Mouse (Mus musculus) kidney, postnatal 0 days (tissue): ENCODE measurements around the gene Gm21974. TPM values are rescaled to one million over a fixed set of nuclear protein-coding genes. Genes with fewer than 3 reads are reported as not detected.
A peak's percentile ranks its signal among the peaks of the same experiment; 100 is the strongest.
"Not testable (repeated sequence)": the region's sequence is repeated elsewhere in the genome, so short reads cannot be mapped to it uniquely, and the experiment has no call there.

Experiments
- ATAC-seq: fragments of 200-750 bp; cut with Nextera tagmentation; replicated peaks from 2 replicates; pipeline ENCODE4 v1.8.0; 2017; ENCODE audit warnings: low read depth, moderate number of reproducible peaks, moderate TSS enrichment, moderate library complexity; ENCODE audit not compliant: low FRiP score
- DNase-seq: peaks from one replicate; pipeline ENCODE4 v3.0.0-alpha.2; 2016; ENCODE audit warnings: low spot score
- H3K27ac ChIP-seq: fragments of 300-500 bp; sonication (generic); 2 replicates; pipeline ENCODE4 v1.5.1; 2014; ENCODE audit warnings: mild to moderate bottlenecking
- H3K27me3 ChIP-seq: fragments of 300-500 bp; sonication (generic); 2 replicates; pipeline ENCODE4 v1.6.1; 2014; ENCODE audit warnings: low read length, mixed read lengths; ENCODE audit not compliant: insufficient read depth
- H3K36me3 ChIP-seq: fragments of 300-500 bp; sonication (generic); 2 replicates; pipeline ENCODE4 v1.6.1; 2014; ENCODE audit warnings: low read length, mixed read lengths; ENCODE audit not compliant: insufficient read depth
- H3K4me1 ChIP-seq: fragments of 300-500 bp; sonication (generic); replicated peaks from 2 replicates; pipeline ENCODE4 v1.6.1; 2014; ENCODE audit warnings: antibody characterized with exemption, low read length, mixed read lengths; ENCODE audit not compliant: insufficient read depth
- H3K4me2 ChIP-seq: fragments of 300-500 bp; sonication (generic); 2 replicates; pipeline ENCODE4 v1.6.1; 2014; ENCODE audit warnings: mild to moderate bottlenecking, low read length, moderate library complexity, mixed read lengths
- H3K4me3 ChIP-seq: fragments of 300-500 bp; sonication (generic); replicated peaks from 2 replicates; pipeline ENCODE4 v1.5.1; 2014; ENCODE audit warnings: low read depth, low read length
- H3K9ac ChIP-seq: fragments of 300-500 bp; sonication (generic); 2 replicates; pipeline ENCODE4 v1.6.1; 2014; ENCODE audit warnings: low read depth, low read length
- H3K9me3 ChIP-seq: fragments of 300-500 bp; sonication (generic); replicated peaks from 2 replicates; pipeline ENCODE4 v1.6.1; 2016; ENCODE audit warnings: low read length, inconsistent platforms, mixed read lengths
- CTCF ChIP-seq: IDR thresholded peaks from 2 replicates; pipeline ENCODE4 v1.5.1; 2016; ENCODE audit warnings: antibody characterized with exemption, low read depth, mild to moderate bottlenecking, moderate library complexity
- WGBS: fragments of 180-500 bp; shearing (Covaris S2); extraction: QIAGEN DNeasy Blood & Tissue Kit; methylation state at CpG from one replicate; pipeline ENCODE4 v1.1.7; 2014; 5-methylcytosine and 5-hydroxymethylcytosine counted together
- polyA plus RNA-seq: library from polyadenylated mRNA; unstranded; fragments of >200 nt; fragmentation: Nextera tagmentation; extraction: Ambion mirVana; gene quantifications from 2 replicates; pipeline ENCODE4 v1.2.1, GENCODE M21; 2015

Gm21974 gene
- polyA plus RNA-seq, 1 experiment from 2014 or later: not detected

GRCm38 (mm10) chr7:127897542-127897941 is 2.3 kb upstream of the Gm21974 start:
- Histone ChIP-seq H3K4me1 (peaks cover 11% of the 10 kb centered on the region; the same call in 1 of the 2 replicates), H3K4me2 (no peak overlapping the region), H3K9me3 (no peaks in the 10 kb centered on the region), H3K36me3 (peaks cover 7% of the 10 kb centered on the region), H3K4me3 (no peak overlapping the region), H3K27me3 (no peaks in the 10 kb centered on the region), H3K27ac (no peak overlapping the region), H3K9ac (no peak overlapping the region)
- no peak for ATAC-seq
- DNase-seq: no peak
- TF ChIP-seq CTCF: no peak
- 89% methylated on average over 7 of the region's 7 CpGs for WGBS

- H3K9me3 ChIP-seq: no peaks in the 10 kb centered on the region
- no peak overlapping the region for H3K9ac ChIP-seq
- no peak overlapping the region for H3K4me2 ChIP-seq
- no peaks in the 10 kb centered on the region for H3K27me3 ChIP-seq
- peaks cover 11% of the 10 kb centered on the region; the same call in 1 of the 2 replicates for H3K4me1 ChIP-seq
- 67% methylated on average over 13 of the region's 13 CpGs for WGBS
- H3K27ac ChIP-seq: no peak overlapping the region
- no peak for ATAC-seq
- H3K36me3 ChIP-seq: peaks cover 8% of the 10 kb centered on the region
- DNase-seq: peak; percentile 52
- no peak overlapping the region for H3K4me3 ChIP-seq
- TF ChIP-seq CTCF: peak; percentile 73
Observed at GRCm38 (mm10) chr7:127896384-127896783, 1.1 kb upstream of the Gm21974 start.

- ATAC-seq: peak; percentile 2; the same call in 1 of the 2 replicates
- not testable (repeated sequence) for H3K9ac ChIP-seq, H3K36me3 ChIP-seq, DNase-seq, H3K27me3 ChIP-seq, H3K27ac ChIP-seq, H3K9me3 ChIP-seq
- WGBS: 75% methylated on average over 7 of the region's 7 CpGs
- H3K4me3 ChIP-seq: 0 out of 2 replicates have a peak overlapping the region, but pooled peaks have one; percentile 65
- H3K4me2 ChIP-seq: peak overlapping the region; percentile 88; the same call in 1 of the 2 replicates
- peaks cover 11% of the 10 kb centered on the region; the same call in 1 of the 2 replicates for H3K4me1 ChIP-seq
Observed at GRCm38 (mm10) chr7:127895891-127896290, 637 bp upstream of the Gm21974 start.

GRCm38 (mm10) chr7:127894480-127894879 is 774 bp downstream of the Gm21974 start:
- H3K4me2 ChIP-seq: peak overlapping the region; percentile 88
- peaks cover 11% of the 10 kb centered on the region; the same call in 1 of the 2 replicates for H3K4me1 ChIP-seq
- peaks cover 11% of the 10 kb centered on the region for H3K36me3 ChIP-seq
- no peaks in the 10 kb centered on the region for H3K9me3 ChIP-seq
- no peak for DNase-seq
- TF ChIP-seq CTCF: no peak
- no peak overlapping the region for H3K27ac ChIP-seq
- ATAC-seq: no peak
- no peaks in the 10 kb centered on the region for H3K27me3 ChIP-seq
- WGBS: 55% methylated on average over 5 of the region's 5 CpGs
- H3K9ac ChIP-seq: 0 out of 2 replicates have a peak overlapping the region, but pooled peaks have one; percentile 65
- H3K4me3 ChIP-seq: peak overlapping the region; percentile 65; the same call in 1 of the 2 replicates

GRCm38 (mm10) chr7:127890798-127891197 is 4.5 kb downstream of the Gm21974 start, which contains the start of gene Prss53:
Gene Prss53, minus strand, starts transcription at chr7:127890970.
- H3K4me2 ChIP-seq: no peak within 1 kb of the TSS
- H3K27me3 ChIP-seq: no peaks in the 10 kb centered on the region
- H3K9ac ChIP-seq: no peak within 1 kb of the TSS
- 0 out of 2 replicates have a peak within 1 kb of the TSS, but pooled peaks have one; percentile 19 for H3K27ac ChIP-seq
- peaks cover 11% of the 10 kb centered on the region; the same call in 1 of the 2 replicates for H3K4me1 ChIP-seq
- H3K4me3 ChIP-seq: no peak within 1 kb of the TSS
- no peak for TF ChIP-seq CTCF
- ATAC-seq (no peak), DNase-seq (peak; percentile 39)
- H3K9me3 ChIP-seq: no peaks in the 10 kb centered on the region
- peaks cover 26% of the 10 kb centered on the region for H3K36me3 ChIP-seq
- 31% methylated on average over 4 of the region's 4 CpGs for WGBS

- Histone ChIP-seq H3K4me2 (no peak overlapping the region), H3K27ac (no peak overlapping the region), H3K36me3 (peaks cover 42% of the 10 kb centered on the region), H3K4me1 (no peaks in the 10 kb centered on the region), H3K9ac (no peak overlapping the region), H3K27me3 (no peaks in the 10 kb centered on the region), H3K9me3 (no peaks in the 10 kb centered on the region), H3K4me3 (no peak overlapping the region)
- no peak for TF ChIP-seq CTCF
- WGBS: 44% methylated on average over 3 of the region's 3 CpGs
- DNase-seq (no peak), ATAC-seq (no peak)
Observed at GRCm38 (mm10) chr7:127888821-127889220, 6.4 kb downstream of the Gm21974 start.

GRCm38 (mm10) chr7:127887781-127888180 is 7.5 kb downstream of the Gm21974 start:
- H3K4me2 ChIP-seq: no peak overlapping the region
- H3K27ac ChIP-seq: no peak overlapping the region
- DNase-seq (no peak), ATAC-seq (no peak)
- H3K36me3 ChIP-seq: peaks cover 48% of the 10 kb centered on the region
- H3K4me3 ChIP-seq: no peak overlapping the region
- TF ChIP-seq CTCF: no peak
- H3K27me3 ChIP-seq: no peaks in the 10 kb centered on the region
- H3K9me3 ChIP-seq: no peaks in the 10 kb centered on the region
- 82% methylated on average over 3 of the region's 3 CpGs for WGBS
- no peak overlapping the region for H3K9ac ChIP-seq
- no peaks in the 10 kb centered on the region for H3K4me1 ChIP-seq
